Mouse (Mus musculus) heart, postnatal 25 days (tissue): ENCODE measurements around the gene Mrgpra6. TPM values are rescaled to one million over a fixed set of nuclear protein-coding genes. Genes with fewer than 3 reads are reported as not detected.

Experiments used
- DNase-seq: peaks from one replicate; pipeline ENCODE4 v3.0.0; 2022; ENCODE audit warnings: low spot score
- intact Hi-C: fragments of 180-260 bp; cut with DNase I; formaldehyde crosslinking; loops from one replicate; pipeline ENCODE4 v1.15.1; 2025
- total RNA-seq, 2 experiments: library from RNA; stranded (reverse); gene quantifications; 2 replicates each; pipeline ENCODE4 v1.2.3; 2021

Gene Mrgpra6
- total RNA-seq: not detected

DNA sequence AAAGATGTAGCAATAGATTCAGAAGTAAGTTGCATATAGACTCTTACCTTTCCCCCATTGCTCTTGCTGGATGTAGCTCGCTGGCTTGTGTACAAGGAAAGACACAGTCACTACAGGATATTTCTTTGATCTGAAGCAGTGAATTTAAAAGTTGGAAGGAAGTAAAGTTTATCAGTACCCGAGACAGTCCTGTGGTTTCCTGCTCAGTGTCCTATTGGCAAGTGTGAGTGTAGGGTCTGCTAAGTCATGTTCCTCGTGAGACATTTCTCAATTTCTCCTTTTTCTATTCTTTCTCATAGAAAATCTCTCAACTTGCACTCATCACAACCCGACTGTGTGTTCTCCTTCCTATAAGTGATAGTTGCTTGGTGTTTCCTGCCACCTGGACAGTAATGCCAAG is at the start of gene Mrgpra6:
Mrgpra6 (minus strand) TSS at position 91 of the 400 bp plus-strand sequence.
- intact Hi-C loops: no loop called here
- no peak for DNase-seq

DNA sequence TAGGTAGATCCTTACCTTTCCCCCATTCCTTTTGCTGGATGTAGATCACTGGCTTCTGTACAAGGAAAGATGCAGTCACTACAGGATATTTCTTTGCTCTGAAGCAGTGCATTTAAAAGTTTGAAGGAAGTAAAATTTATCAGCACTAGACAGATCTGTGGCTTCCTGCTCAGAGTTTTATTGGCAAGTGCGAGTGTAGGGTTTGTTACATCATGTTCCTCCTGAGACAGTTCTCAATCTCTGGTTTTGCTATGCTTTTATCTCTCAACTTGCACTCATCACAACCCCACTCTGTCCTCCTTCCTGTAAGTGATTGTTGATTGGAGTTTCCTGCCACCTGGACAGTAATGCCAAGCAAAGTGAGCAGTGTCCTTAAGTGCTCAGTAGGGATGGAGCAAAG is 48.0 kb upstream of the Mrgpra6 start, which contains the start of gene Mrgpra9:
Mrgpra9 (minus strand) TSS at position 79 of the 400 bp plus-strand sequence.
- intact Hi-C loops: no loop called here
- no peak for DNase-seq

DNA sequence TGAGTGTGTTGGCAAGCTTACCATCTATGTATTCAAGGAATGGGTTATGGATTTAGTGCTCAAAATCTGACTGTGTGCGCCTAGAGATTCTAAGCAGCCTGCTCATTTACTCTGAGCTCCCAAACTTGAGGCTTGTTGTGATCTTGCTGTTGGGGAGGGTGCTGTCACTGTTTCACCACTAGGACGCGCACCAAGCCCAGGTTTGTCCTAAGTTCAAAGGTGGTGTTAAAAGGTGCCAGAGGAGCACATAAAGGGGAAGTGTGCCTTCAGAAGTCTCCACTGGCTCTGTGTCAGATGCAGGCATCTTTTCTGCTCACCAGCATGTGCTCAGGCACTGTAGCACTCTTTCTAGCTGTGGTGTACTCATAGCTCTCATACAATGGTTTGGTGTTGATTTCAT is 39.9 kb upstream of the Mrgpra6 start:
- intact Hi-C loops: no loop called here
- DNase-seq: no peak

DNA sequence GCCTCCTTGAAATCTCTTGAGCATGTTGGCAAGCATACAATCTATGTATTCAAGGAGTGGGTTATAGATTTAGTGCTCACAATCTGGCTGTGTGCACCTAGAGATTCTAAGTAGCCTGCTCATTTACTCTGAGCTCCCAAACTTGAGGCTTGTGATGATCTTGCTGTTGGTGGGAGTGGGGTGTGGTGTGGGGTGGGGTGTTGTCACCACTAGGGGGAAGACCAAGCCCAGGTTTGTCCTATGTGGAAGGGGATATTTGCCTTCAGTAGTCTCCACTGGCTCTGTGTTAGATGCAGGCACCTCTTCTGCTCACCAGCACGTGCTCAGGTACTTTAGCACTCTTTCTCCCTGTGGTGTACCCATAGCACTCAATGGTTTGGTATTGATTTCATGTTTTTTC is 9.4 kb downstream of the Mrgpra6 start:
- no peak for DNase-seq
- intact Hi-C loops: no loop called here

DNA sequence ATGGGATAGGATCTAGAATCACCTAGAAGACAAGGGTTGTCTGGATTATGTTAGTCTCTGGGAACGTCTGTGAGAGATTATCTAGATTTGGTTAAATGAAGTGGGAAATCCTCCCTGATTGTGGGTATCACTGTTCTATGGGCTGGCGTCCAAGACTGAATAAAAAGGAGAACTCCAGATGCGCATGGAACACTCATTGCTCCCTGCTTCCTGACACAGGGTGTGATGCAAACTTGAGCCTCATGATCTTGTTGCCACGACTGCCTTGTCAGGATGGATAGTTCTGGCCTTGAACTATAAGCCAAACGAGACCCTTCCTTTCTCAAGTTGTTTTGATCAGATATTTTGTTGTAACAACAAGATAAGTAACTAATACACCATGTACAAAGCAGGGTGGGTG is 33.9 kb downstream of the Mrgpra6 start:
- no peak for DNase-seq
- intact Hi-C loops: no loop called here

DNA sequence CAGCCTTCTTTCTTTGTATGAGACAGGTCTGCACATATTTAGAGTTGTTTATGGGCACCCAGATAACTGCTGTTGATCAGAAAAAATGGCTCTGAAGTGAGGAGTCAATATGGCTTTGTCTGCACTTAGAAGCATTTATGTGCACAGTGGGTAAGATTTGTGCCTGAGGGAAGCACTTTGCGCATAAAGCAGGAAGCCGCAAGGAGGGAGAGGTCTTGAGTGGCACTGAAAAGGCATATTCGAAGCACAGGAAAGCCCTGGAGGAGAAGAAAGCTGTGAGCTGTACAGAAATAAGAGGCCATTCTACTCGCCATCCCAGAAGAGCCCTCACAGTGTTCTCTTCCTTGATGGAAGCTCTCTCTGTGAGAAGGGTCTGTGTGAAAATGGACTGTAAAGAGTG is 39.7 kb downstream of the Mrgpra6 start:
- no peak for DNase-seq
- intact Hi-C loops: no loop called here

DNA sequence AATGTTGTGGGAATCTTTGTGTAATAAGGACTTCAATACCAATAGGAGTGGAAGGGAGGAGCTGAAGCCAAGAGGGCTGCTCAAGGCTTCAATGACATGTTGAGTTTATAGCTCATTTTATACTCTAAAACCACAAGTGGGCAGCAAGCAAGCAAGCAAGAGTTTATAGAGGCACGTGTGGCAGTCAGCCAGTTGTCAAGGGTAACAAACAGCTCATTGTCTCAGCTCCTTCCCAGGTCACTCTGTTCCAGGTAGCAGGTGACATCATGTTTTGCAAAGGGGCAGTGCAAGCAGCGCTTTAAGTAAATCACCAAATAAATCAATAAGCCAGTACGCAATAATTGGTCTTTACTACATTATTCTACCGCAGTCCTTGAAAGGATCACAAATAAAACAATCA is 41.5 kb downstream of the Mrgpra6 start:
- intact Hi-C loops: no loop called here
- no peak for DNase-seq

DNA sequence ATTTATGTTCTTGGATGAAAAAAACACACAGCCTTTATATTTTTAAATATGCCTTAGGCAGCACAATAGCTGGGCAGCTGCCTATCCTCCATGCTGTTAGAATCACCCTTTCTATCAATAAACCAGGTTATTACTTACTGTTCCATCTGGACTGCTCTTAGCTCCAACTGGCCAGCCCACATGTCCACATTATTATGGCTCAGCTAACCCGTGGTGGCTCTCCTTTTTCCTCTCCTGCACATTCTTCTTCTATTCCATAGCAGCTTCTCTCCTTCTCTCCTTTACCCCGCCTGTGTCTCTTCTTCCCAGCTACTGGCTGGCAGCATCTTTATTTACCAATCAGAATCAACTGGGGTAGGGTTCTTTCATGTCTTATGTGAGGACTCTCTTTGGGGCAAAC is 46.3 kb downstream of the Mrgpra6 start:
- no peak for DNase-seq
- intact Hi-C loops: no loop called here

DNA sequence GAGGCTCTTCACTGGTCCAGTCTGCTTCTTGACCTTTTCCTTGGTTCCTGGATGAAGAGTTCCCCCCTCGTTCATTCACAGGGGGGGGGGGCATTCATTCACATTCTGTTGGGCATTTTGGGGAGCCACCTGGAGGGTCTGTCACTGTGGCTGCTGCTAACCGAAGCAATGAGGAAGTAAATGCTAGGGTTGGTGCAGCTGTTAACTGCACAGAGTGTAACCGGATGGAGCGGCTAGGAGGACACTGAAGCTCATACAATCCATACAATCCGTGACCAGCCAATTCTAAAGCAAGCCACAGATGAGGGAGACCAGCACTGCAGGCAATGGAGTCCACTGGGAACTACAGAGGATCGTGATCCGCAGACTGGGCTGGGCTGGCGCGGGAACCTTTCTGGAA is 47.0 kb downstream of the Mrgpra6 start:
- intact Hi-C loops: no loop called here
- DNase-seq: no peak

DNA sequence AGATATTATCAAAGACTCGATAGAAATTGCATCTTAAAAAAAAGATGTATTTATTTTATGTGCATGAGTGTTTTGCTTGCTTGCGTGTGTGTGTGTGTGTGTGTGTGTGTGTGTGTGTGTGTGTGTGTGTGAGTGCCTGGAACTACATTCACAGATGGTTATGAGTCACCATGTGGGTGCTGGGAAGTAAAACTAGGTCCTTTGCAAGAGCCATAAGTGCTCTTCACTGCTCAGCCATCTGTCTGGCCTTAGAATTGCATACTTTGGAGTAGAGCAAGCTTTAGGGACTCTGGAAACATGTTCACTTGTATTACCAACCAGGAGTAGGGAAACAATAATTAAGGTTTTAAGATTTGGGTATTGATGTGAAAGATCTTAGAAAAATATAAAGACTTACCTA is 48.9 kb downstream of the Mrgpra6 start:
- intact Hi-C loops: no loop called here
- DNase-seq: no peak

DNA sequence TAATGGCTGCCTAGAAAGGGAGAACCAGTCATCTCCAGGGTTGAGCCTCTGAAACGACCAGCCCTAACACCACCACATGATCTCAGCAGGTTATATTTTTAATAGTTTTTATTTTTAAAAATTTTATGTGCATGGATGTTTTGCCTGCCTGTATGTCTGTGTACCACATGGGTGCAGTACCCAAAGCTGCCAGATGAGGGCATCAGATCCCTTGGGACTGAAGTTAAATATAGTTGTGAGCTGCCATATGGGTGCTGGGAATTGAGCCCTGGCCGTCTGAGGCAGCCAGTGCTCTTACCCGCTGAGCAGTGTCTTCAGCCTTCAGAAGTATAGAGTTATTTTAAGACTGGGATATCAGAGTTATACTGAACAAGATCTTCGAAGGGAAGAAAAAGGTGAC is 49.3 kb downstream of the Mrgpra6 start:
- intact Hi-C loops: no loop called here

DNA sequence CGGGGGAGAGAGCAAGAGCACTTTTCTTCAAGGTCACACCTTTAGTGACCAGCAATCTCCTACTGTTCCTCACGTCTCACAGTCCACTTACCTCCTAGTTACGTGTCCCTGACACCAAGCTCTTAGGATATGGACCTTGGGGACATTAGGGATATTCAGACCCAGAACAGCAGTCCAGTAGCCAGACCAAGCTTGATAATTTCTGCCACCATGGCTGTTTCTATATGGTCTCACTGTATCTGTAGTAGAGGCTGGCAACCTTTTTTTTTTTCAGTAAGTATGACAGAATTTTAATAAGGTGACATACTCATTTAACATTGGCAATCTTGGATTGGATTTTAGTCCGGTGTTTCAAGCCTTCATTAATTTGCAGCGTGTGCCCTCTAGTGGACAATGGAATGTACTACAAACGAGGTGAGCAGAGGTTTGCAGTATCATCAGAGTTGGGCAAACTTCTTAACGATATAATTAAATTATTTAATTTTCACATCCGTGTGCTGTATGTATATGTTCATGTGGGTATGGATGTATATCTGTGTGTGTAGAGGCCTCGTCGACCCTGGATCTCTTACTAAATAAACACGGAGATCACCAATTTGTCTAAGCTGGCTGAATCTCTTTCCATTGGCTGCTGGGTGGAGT is 54.2 kb downstream of the Mrgpra6 start:
- intact Hi-C loops: loop anchor here (1.0 to 5.0 kb wide), 4 partner anchors 70 to 213 kb away; no protein-coding TSS in a partner anchor
- DNase-seq: no peak

More for the DNA sequence above, 49.3 kb downstream of the Mrgpra6 start:
- DNase-seq: no peak

DNA sequence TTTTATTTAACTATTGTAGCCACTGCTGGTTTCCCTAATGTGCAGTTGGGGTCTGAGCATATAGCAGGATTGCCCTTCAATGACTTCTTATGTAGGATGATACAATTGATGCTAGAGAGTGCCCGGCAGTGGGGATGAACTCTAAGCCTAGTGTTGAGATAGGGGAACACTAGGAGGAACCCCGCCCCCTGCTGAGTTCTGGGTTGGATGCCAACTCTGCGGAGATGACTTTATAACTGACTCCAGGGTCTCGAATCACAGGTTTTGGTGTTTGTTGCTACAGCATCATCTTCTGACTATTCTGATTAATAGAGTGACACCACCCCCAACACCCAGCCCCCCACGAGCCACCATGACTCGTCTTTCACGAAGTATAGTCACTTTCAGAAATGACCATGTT is 56.4 kb downstream of the Mrgpra6 start:
- intact Hi-C loops: no loop called here
- no peak for DNase-seq

DNA sequence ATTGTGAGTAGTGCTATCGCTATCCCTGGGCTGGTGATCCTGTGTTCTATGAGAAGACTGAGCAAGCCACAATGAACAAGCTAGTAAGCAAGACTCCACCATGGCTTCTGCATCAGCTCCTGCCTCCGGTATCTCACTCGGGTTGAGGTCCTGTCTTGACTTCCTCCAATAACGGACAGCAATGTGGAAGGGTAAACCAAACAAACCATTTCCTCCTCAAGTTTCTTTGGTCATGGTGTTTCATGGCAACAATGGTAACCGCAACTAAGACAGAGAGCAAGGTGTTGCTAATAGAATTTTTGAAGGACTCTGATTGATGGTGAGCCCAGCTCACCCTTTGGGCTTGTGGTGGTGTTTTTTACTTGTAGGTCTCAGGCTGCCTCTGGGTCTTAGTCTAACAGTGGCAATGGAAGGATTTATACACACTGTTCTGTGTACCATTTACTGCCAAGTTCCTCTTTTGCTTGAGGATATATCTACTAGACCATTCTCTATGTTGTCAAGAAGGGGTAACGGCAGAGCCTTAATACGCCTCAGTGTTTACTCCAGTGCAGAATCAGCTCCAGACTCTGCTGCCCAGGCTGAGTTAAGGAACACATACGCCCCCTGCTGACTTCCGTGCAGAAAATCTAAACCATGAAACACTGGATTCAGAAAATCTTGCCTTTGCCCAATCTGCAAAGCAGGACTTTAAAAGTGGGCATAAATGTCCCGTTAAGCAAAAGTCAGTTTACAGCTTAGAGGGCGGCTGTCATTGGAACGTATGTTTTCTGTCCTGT is 58.5 kb downstream of the Mrgpra6 start:
- no peak for DNase-seq
- intact Hi-C loops: no loop called here

DNA sequence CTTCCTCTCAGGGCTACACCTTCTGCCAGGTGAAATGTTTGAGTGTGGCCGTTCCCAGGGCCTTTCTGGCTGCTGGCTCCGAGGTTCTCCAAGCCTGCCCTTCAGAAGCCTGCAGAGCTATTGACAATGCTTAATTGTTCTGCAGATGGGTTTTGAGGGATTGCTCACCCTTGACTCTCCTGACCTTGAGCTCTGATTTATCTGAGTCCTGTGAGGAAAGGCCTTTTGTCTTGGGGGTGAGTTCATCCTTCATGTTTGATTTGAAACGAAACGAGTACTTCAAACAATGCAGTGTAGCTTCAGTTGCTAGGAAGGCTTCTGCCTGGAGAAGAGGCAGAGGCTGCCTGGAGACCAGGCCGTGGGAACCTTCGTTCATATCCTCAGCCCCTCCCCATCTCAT is 60.4 kb downstream of the Mrgpra6 start:
- intact Hi-C loops: no loop called here
- no peak for DNase-seq

DNA sequence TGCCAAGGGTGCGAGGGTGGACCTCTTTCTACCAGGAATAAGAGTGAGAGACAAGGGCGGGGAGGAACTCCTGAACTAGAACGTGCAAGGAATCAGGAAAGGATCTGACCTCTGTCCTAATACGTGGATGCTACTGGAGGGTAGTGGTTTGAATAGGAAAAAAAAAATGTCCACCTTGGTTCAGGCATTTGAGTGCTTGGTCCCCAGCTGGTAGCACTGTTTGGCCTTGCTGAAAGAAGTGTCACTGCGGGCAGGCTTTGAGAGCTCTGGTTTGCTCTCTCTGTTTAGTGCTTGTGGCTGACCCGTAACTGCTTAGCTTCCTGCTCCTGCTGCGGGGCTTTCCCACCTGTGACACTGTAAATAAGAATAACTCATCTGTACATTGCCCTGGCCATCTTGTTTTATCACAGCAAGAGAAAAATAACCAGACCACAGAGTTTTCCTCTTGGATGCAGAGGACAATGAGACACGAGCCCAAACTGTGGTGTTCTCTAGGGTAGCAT is 64.8 kb downstream of the Mrgpra6 start:
- intact Hi-C loops: no loop called here
- no peak for DNase-seq

Other genes starting within 250 kb of the Mrgpra6 start
- 10 to 100 TPM in 1 of 2 experiments, 1 to 10 TPM in 1; 8.2 to 10.8 TPM for gene Uevld, start 246.4 kb downstream of the Mrgpra6 start, total RNA-seq
- not detected for gene Gm9999, start 221.3 kb downstream of the Mrgpra6 start, total RNA-seq
- gene Spty2d1, start 196.5 kb downstream of the Mrgpra6 start, total RNA-seq: 1 to 10 TPM; 7.3 to 7.9 TPM
- gene Tmem86a, start 154.3 kb downstream of the Mrgpra6 start, total RNA-seq: 10 to 100 TPM; 23.7 to 31.8 TPM
- not detected for gene Ptpn5, start 71.2 kb downstream of the Mrgpra6 start, total RNA-seq
- gene Mrgpra9, start 47.9 kb upstream of the Mrgpra6 start, total RNA-seq: not detected
- gene Mrgpra1, start 149.3 kb upstream of the Mrgpra6 start, total RNA-seq: not detected
- gene Mrgpra2a, start 247.2 kb upstream of the Mrgpra6 start, total RNA-seq: not detected